Mouse (Mus musculus) thymus, postnatal 0 days (tissue): Measurements from ENCODE around the gene Tom1. TPM values are rescaled to one million over a fixed set of nuclear protein-coding genes. Genes with fewer than 3 reads are reported as not detected.
A peak's percentile ranks its signal among the peaks of the same experiment; 100 is the strongest.

Source experiments
- DNase-seq: peaks from one replicate; pipeline ENCODE4 v3.0.0-alpha.2; 2015; ENCODE audit warnings: low spot score
- polyA plus RNA-seq: library from polyadenylated mRNA; unstranded; fragments of >200 nt; fragmentation: Nextera tagmentation; extraction: Ambion mirVana; gene quantifications from 2 replicates; pipeline ENCODE4 v1.2.1, GENCODE M21; 2015

The Tom1 gene
- polyA plus RNA-seq = 18.8 and 21.3 TPM in 2 replicates

DNA sequence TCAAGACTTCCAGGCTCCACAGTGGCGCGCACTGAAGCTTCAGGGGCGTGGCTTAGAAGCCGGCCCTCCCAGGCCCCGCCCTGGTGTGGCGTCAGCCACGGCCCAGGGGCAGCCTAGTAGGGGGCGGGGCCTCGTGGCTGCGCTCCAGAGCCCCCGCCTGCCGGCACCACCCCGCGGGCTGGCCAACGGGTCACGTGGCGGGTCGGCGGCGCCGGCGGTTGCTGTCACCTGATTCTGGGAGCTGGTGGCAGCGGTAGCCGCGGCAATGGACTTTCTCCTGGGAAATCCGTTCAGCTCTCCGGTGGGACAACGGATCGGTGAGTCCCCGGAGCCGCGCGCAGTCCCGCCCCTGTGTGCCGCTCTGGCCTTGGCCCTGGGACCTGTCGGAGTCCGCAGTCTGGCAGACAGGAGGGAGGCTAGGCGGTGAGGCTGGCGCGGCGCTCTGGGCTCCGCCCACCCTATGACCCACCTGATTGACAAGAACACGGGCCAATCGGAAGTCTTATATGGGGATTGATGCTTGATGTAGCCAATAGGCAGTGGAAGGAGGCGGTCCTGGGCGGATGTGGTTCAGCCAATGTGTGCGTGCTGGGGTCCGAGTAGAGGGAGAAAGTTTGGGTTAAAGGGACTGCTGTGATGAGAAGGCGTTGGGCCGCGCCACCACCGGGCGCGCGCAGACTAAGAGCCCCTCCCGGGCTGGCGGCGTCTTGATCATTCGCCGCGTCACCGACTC lies at the start of gene Tom1:
Gene Tom1 (plus strand): TSS at position 195 of the 733 bp plus-strand sequence.
- DNase-seq = peak; percentile 98

DNA sequence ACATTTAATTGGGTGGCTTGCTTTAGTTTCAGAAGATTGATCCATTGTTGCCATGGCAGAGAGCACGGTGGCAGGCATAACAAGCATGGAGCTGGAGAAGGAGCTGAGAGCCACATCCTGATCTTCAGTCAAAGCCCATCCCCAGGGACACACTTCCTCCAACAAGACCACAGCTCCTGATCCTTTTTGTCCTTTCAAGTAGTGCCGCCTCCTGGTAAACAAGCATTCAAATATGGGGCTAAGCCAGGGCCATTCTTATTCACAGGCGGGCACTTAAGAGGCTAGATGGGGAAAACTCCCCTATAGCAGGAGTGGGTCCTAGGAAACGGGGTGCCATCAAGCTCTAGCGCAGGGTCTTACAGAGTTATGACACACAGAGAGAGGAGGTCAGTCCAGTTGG lies 46.1 kb upstream of the Tom1 start:
- DNase-seq = no peak

DNA sequence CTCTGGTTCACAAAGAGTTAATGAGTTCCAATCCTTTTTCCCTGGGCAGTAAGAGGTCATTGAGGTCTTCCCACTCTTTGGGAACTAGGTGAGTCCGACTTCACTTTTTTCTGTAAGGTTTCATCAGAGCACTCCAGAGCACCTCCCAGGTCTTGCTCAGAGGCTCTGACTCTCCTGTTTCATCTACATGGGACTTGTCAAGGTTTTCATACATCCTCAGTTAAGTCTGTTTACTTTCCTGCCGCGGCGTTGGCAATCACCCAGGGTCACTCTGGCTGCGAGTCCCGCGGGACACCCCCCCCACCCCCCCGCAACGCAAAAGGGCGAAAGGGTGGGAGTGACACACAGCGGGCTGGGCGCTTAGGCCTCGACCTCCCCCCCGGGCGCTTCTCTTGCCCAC lies 43.5 kb upstream of the Tom1 start:
- no peak for DNase-seq

DNA sequence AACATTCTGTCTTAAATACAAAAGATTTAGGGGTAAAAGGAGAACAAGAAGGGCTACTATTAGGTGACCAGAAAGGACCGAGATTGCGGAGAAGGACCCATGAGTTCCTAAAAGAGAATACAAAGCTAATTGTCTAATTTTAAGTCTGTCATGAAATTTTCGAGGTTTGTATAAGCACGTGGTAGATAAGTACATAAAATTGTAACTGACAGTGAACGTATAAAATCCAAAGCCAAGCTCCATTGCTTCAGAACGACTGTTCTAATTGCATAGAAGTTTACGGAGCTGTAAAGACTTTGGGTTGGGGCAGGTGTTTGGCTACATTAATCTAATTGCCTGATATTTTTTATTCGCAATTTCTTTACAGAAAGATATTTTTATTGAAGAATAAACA lies 40.4 kb upstream of the Tom1 start, which contains the start of gene Hmgxb4:
Gene Hmgxb4 (plus strand): TSS at position 276 of the 394 bp plus-strand sequence.
- no peak for DNase-seq

DNA sequence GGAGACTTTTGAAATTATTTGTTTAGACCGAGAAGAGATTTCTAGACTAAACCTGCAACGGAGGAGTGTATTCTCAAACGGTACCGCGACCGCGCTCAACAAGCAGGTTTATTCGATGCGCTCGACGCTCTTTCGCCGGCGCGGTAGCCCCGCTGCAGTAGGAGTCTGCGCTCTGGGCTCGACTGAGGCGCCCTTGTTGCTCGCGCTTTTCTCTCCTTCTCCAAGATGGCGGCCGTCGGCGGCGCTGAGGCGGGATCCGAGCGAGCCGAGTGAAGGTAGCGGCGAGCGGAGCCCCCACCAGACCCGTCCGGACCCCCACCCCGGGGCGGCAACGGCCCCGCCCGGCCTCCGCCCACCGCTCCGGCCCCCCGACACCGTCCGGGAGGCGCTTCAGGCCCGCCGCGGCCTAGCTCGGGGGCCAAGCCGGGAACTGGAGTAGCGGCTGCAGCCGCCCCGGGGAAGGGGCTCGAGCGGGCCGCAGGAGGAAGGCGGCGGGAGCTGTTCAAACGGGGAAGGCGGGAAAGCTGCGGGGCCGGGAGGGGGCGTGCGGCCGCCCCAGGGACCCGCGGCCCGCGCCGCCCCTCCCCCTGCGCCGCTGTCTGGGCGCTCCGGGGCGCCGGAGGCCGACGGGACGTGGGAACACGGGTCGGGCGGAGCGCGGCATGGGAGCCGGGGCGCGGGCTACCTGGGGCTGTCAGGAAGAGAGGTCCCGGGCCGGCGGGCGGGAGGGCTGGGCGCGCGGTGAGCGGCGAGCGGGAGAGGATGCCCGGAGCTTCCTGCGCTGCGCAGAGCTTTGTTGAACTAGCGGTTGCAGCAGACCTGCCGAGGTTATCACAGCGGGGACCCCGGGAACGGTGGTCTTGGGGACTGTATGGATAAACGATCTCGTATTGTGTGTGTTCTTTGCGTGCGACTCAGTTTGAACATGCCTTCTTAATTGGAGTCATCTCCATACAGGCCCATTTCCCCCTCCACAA lies 39.7 kb upstream of the Tom1 start:
- peak; percentile 93 for DNase-seq

DNA sequence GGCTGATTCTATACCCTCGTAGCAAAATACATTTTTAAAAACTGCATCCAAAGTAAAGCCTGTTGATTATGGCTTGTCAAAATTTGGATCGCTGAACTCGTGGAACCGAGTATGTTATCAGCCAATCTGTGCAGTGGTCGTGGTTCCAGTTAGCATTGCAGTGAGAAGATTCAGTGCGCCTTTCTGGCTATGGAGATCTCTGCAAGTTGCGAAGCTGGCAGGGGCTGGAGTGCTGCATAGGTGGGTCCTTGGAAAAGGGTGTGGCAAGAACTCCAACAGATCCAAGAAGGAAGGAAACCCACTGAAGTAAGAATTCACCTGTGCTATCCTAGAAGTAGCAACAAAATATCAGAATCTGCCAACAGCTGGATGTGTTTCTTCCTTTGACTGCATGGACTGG lies 39.0 kb upstream of the Tom1 start:
- DNase-seq = peak; percentile 7

DNA sequence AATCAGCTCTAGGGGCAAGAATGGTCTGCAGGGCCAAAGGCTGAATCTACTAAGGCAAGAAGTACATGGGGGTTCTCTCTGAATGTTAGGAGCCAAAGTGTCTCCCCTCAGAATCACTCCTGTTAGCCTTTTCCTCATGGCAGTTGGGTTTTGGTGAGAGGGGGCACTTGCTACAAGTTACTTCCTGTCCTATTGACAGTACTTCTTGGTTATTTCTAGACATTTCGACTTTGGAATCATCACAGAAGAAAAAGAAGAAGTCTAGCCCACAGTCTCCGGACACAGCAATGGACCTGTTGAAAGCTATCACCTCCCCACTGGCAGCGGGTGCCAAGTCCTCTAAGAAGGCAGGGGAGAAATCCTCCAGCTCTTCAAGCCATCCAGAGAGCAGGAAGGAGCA lies 33.1 kb upstream of the Tom1 start:
- no peak for DNase-seq

DNA sequence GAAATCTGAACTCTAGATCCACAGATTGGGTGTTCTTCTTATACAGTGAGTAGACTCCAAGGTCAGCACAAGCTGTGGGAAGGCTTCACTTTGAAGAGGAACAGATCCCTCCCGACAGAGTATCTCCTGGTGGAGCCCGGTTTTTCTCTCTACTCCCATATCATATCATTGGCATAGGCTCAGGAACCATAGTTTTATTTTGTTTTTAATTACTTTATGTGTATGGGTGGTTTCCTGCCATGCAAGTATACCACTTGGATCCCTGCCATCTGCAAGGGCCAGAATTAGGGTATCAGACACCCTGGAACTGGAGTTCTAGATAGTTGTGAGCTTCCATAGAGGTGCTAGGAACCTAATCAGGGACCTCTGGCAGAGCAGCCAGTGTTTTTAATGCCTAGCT lies 24.7 kb upstream of the Tom1 start:
- DNase-seq = no peak

DNA sequence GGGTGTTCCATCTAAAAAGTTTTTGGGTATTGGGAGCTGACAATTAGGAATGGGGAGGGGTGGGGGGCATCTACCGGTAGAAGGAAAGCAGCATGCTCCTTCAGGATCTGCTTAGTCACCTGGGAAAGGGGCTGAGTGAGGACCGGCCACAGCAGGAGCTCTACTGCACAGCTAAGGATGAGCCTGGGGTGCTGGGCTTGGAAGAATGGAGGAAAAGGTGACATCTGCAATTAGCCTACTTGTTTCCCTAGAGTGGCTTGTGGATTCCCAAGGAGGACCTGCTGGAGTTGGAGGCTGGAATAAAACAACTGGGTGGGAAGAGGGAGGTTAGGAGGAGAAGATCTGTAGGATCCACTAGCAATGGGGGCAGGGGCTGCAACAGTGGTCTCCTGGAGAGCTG lies 19.9 kb upstream of the Tom1 start:
- DNase-seq = no peak

DNA sequence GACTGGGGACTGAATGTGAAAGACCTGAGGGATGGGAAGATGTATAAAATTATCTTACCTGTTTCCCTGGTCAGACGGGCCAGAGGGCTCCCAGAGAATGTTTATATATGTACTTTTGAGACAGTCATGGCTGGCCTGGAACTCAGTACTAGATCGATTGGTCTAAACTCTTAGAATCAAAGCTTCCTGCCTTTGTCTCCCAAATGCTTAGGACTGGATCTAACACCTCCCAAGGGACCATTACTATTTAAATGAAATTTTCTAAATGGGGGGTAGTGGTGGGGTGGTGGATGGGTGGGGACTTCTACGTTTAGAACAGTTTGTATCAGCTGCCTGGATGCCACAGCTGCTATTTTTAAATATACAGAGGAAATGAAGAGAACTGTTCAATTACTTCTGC lies 19.5 kb upstream of the Tom1 start:
- DNase-seq = no peak

DNA sequence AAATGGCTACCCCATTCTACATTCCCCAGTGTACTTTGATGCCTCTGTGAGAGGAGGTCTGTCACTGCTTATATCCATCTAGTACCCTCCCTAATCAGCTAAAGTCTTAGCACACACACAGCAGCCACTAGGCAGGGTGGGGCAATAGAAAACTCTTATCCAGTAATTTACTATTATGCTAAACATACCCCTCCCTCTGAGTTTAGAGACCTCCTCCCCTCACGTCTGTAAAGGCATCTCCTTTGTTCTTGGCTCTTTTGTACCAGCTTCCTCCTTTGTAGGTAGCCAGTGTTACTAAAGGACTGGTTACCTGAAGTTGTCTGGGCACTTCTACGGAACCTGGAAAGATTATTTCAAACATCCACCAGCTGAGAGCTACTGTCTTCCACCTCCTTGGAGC lies 17.5 kb upstream of the Tom1 start:
- no peak for DNase-seq

DNA sequence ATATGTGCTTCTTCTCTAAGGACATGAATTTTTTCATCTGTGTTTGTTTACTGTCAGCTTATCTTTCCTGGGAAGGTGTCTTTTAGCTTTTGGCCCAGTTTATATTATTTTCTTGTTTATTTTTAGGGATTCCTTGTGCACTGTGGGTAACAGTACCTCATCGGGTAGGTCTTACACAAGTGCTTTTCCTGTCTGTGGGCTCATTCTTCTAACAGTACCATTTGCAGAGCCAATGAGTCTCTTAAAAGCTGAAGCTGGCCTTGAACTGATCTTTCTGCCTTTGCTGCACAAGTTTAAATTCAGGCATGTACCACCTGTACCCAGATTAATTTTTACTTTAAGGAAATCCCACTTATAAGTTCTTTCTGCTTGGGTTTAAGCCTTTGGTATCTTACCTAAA lies 17.1 kb upstream of the Tom1 start:
- no peak for DNase-seq

DNA sequence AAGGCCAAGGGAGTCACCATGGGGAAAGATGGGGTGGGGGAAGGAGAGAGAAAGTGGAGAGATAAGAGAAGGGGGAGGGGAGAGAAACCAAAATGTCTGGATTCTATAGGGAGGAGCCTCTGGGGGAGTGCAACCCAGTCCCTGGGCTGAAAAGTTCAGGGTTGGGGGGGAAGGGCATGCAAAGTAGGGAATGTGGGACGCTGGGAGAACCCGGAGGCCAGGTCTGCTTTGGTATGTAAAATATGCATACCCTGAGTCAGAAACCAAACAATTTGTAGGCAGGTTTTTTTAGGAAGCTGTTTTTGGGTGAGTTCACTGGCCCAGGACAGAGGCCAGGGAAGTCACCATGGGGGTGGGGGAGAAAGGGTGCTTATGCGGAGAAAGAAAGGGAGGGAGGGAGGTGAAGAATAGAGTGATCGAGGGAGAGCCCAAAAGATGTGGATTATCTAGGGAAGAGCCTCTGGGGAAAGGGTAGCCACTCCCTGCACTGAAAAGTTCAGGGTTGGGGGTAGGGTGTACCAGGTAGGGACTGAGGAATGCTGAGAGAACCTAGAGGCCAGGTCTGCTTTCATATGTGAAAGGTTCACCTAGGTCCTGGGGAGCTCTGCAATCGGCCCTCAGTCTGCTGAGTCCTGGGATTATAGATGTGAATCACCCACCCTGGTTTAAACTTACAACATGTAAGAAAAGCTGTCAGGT lies 15.1 kb upstream of the Tom1 start:
- DNase-seq = no peak

DNA sequence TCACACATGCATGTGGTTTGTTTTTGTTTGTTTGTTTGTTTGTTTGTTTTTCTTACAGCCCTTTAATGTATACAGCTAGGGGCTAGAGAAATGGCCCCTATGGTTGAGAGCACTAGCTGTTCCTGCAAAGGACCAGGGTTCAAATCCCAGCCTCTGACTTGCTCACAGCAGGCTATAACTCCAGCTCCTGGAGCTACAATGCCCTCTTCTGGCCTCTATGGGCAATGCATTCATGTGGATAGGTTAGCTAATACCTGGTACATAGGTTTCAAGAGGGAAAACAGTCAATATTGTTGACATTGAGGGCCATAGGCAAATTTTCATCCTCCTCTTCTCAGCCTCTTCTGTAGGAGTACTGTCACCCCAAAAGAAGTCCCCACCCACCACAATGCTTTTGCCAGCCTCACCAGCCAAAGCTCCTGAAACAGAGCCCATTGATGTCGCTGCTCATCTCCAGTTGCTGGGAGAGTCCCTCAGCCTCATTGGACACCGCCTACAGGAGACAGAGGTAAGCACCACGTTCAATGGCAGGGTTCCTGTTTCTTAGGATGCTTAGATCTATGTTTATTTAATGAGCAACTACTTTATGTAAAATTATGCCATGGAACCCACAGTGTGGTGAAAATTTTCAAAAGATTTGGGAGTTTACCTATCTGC lies 9.7 kb upstream of the Tom1 start:
- no peak for DNase-seq

DNA sequence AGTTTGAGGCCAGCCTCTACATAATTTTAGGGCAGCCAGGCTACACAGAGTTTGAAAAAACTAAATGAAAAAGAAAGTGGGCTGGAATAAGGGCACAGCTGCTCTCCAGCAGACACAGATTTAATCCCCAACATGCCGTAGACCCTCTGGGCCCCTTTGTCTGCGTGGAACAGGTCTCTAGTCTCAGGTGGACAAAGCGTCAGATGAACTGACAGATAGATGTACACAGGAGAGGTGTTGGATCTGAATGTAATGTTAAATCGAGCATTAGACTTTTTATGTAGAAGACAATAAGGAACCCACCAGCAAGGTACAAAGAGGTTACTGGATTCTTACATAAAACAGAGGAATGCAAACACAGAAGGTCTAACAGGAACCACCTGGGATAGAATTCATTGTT lies 7.7 kb upstream of the Tom1 start:
- DNase-seq = no peak

DNA sequence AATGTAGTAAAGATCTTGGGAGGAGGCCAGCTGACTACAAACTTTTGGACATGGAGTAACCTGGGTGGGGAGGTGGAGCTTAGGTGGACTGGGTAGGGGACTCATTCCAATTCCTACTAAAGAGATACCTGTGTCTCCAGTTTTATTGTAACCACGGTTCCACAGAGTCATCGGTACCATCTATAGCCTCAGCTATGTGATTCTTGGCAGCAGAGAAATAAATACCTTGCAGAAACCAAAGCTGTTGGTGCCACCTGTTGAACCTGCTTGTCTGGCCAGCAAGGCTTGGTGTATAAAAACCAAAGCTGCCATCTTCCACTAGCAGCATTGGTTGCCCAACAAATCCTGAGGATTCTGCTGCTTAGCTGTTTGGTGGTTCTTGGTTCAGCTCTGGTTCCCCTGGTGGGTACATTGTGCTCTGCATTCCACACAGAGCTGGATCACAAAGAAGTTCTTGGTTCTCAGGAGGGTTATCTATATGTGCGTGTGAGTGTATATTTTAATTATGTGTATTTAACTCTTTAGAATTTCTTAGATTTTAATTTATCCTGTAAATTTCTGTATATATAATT lies 3.0 kb upstream of the Tom1 start:
- no peak for DNase-seq

DNA sequence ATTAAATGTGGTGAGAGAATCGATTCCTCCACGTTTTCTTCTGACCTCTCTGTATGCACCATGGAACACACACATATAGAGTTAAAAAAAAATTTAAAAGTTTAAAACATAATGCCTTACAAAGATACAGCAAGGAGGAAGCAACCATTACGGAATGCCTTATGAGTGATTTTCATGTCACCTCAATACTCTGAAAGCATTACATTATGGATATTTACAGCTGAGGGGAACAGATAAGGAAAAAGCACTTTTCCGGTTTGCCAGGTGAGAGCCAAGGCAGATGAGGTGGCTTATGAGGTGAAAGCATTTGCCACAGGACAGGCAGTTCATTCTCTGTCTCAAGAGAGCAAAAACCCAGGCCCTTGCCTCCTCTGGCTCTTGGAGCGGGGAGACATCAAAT lies 544 bp upstream of the Tom1 start:
- DNase-seq = no peak

DNA sequence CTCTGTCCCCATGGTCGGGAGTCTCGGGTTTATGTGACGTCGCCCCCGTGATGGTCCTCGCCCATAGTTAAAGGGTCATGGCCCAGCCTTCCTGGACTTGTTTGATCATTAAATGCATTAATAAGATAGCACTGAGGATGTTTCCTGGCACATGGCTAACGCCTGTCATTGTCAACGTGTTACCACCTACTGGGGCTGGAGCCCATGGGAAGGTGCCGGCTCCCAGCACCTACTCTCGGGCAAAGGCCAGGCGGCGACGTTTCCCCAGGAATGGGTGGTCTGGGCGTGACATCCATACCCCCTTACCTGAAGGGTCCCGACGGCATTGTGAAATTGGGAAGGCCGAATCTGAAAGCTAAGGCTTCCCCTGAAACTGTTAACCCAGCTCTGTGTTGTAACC lies 780 bp downstream of the Tom1 start:
- no peak for DNase-seq

DNA sequence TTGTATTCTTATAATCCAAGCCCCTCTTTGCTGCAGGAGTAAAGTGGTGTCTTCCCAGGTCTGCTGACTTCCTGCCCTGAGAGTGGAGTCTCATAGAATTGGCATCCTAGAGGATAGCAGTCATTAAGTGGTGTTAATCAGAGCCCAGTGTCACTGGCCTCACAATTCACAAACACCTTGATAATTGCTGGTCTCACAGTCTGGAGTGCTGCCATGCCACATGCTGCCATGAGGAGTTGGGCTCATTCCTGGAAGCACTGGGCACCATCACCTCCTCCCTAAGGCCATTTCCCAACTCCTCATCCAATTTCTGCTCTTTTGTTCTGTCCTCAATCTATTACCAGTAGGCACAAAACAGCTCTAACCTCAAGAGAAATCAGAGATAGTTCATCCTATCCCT lies 2.1 kb downstream of the Tom1 start:
- no peak for DNase-seq

DNA sequence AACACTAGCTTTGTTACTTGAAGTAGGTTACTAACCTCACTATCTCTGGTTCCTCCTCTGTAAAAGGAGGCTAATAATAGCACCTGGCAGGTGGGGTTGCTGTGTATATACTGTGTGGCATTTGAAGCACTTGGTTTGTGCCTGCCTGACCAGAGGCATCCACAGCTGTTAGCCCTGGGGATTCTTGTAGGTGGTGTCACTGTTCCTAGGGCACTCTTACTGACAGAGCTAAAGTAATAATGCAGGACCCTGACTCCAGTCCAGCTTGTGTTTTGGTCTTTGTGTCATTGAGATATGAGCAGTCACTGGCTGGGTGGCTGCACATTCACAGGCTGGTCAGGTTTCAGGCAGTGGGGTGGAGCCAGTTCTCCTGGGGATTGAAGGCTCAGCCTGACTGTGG lies 5.0 kb downstream of the Tom1 start:
- no peak for DNase-seq

DNA sequence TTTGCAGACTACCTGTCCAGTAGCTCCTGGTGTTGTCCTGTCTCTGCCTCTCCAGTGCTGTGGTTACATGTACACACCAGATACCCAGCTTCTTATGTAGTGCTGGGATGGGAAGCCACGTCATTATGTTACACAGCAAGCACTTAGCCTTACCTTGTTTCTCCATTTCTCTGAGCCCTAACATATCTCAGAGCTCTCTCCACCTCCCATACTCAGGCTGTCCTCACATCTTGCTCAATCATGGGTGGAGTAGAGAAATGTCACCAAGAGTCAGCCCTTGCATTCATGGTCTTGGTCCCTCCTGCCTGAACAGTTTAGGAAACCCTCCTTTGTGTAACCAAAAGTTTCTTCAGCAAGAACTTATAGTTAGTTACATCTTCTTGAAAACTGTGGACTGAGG lies 6.2 kb downstream of the Tom1 start:
- no peak for DNase-seq
